Mouse (Mus musculus): Measurements from ENCODE around the gene Atf1. TPM values are rescaled to one million over a fixed set of nuclear protein-coding genes. Genes with fewer than 3 reads are reported as not detected.

The Atf1 gene
- 37.7 and 41.9 TPM in 2 replicates for polyA plus RNA-seq (2015; fragmentation: Nextera tagmentation; extraction: Ambion mirVana)

GRCm38 (mm10) chr15:100227663-100228534, at the start of gene Atf1:
Atf1 (plus strand) TSS chr15:100227819.

GRCm38 (mm10) chr15:100280626-100281025, 53.0 kb downstream of the Atf1 start, which contains the start of gene Tmprss12:
Tmprss12 (plus strand) TSS chr15:100280837.

GRCm38 (mm10) chr15:100304019-100304991, 76.7 kb downstream of the Atf1 start, which contains the start of gene Mettl7a1:
Mettl7a1 (plus strand) TSS chr15:100304140.

Other genes with a start within 250 kb of the Atf1 start
- 5.0 and 6.0 TPM in 2 replicates for gene Dip2b, start 189.2 kb upstream of the Atf1 start, polyA plus RNA-seq (2015; fragmentation: Nextera tagmentation; extraction: Ambion mirVana)
- gene Tmprss12, start 53.0 kb downstream of the Atf1 start, polyA plus RNA-seq (2015; fragmentation: Nextera tagmentation; extraction: Ambion mirVana) = not detected in 2 replicates
- 3.0 and 4.1 TPM in 2 replicates for gene Mettl7a1, start 76.3 kb downstream of the Atf1 start, polyA plus RNA-seq (2015; fragmentation: Nextera tagmentation; extraction: Ambion mirVana)
- gene Mettl7a3, start 107.1 kb downstream of the Atf1 start, polyA plus RNA-seq (2015; fragmentation: Nextera tagmentation; extraction: Ambion mirVana) = 0.09 TPM in 1 of 2 replicates, not detected in the other
- not detected in 2 replicates for gene Methig1, start 125.3 kb downstream of the Atf1 start, polyA plus RNA-seq (2015; fragmentation: Nextera tagmentation; extraction: Ambion mirVana)
- gene Mettl7a2, start 125.4 kb downstream of the Atf1 start, polyA plus RNA-seq (2015; fragmentation: Nextera tagmentation; extraction: Ambion mirVana) = not detected in 2 replicates
- not detected in 2 replicates for gene Higd1c, start 136.7 kb downstream of the Atf1 start, polyA plus RNA-seq (2015; fragmentation: Nextera tagmentation; extraction: Ambion mirVana)
- gene Gm5475, start 194.3 kb downstream of the Atf1 start, polyA plus RNA-seq (2015; fragmentation: Nextera tagmentation; extraction: Ambion mirVana) = 0.12 TPM in 1 of 2 replicates, not detected in the other
- gene Slc11a2, start 197.3 kb downstream of the Atf1 start, polyA plus RNA-seq (2015; fragmentation: Nextera tagmentation; extraction: Ambion mirVana) = 6.4 and 10.4 TPM in 2 replicates
- 18.3 and 19.7 TPM in 2 replicates for gene Letmd1, start 241.2 kb downstream of the Atf1 start, polyA plus RNA-seq (2015; fragmentation: Nextera tagmentation; extraction: Ambion mirVana)